Mouse (Mus musculus): ENCODE data around the gene Gm4553. TPM values are rescaled to one million over a fixed set of nuclear protein-coding genes. Genes with fewer than 3 reads are reported as not detected.
"Not testable (repeated sequence)": the region's sequence is repeated elsewhere in the genome, so short reads cannot be mapped to it uniquely, and the experiment has no call there.

The Gm4553 gene
- polyA plus RNA-seq (2011; ENCODE audit: insufficient read length, low read depth, missing spikeins) = not detected in 2 replicates

- not testable (repeated sequence) for H3K4me1 ChIP-seq (ENCODE audit: control insufficient read depth, insufficient read depth, low read length); H3K27ac ChIP-seq (ENCODE audit: insufficient read depth, low read length); H3K4me3 ChIP-seq (ENCODE audit: insufficient read depth, low read length)
These were observed at the start of gene Gm4553 for GRCm38 (mm10) chr7:142165639-142166038. Gene Gm4553, minus strand, starts transcription at chr7:142165739.

GRCm38 (mm10) chr7:142212136-142212535, 46.6 kb upstream of the Gm4553 start:
- H3K4me1 ChIP-seq (ENCODE audit: control insufficient read depth, insufficient read depth, low read length); H3K27ac ChIP-seq (ENCODE audit: insufficient read depth, low read length); H3K4me3 ChIP-seq (ENCODE audit: insufficient read depth, low read length): not testable (repeated sequence)

- H3K4me1 ChIP-seq (ENCODE audit: control insufficient read depth, insufficient read depth, low read length) = no peaks in the 10 kb centered on the region
- H3K4me3 ChIP-seq (ENCODE audit: insufficient read depth, low read length) = no peak within 1 kb of the TSS
- TF ChIP-seq POLR2A (IDR thresholded peaks at IDR 0.05; ENCODE audit: low read depth, low read length) (no peak), CTCF (IDR thresholded peaks at IDR 0.05; ENCODE audit: borderline replicate concordance, insufficient read depth, low read length) (no peak)
- no peak within 1 kb of the TSS for H3K27ac ChIP-seq (ENCODE audit: insufficient read depth, low read length)
These were observed 46.0 kb upstream of the Gm4553 start, which contains the start of gene Gm7579 for GRCm38 (mm10) chr7:142211559-142211958. Gene Gm7579, plus strand, starts transcription at chr7:142211859.

DNA sequence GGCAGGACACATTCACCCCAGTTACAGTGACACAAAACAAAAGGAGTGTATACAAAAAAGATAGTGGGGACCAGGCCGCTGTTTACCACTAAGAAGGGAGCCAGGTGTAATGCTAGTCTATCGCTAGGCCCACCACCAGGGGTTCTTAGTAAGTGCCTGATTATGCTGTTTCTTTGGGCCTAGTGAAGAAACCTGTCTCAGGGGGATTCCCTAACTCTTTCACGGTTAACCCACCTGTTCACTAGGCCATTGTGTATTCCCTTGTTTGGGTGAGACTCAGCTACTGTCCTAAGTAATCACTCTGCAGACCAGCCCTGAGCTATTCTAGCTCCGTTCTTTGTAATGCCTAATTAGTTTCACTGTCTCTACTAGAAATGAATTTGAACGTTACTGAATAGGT, 41.4 kb upstream of the Gm4553 start:
- H3K4me1 ChIP-seq (ENCODE audit: control insufficient read depth, insufficient read depth, low read length); H3K4me3 ChIP-seq (ENCODE audit: insufficient read depth, low read length); H3K27ac ChIP-seq (ENCODE audit: insufficient read depth, low read length): not testable (repeated sequence)

- Histone ChIP-seq H3K4me1 (ENCODE audit: control insufficient read depth, insufficient read depth, low read length) (no peaks in the 10 kb centered on the region), H3K4me3 (ENCODE audit: insufficient read depth, low read length) (no peak overlapping the region), H3K27ac (ENCODE audit: insufficient read depth, low read length) (no peak overlapping the region)
- TF ChIP-seq POLR2A (IDR thresholded peaks at IDR 0.05; ENCODE audit: low read depth, low read length) = no peak
- TF ChIP-seq CTCF (IDR thresholded peaks at IDR 0.05; ENCODE audit: borderline replicate concordance, insufficient read depth, low read length) = no peak
These were observed 39.9 kb upstream of the Gm4553 start for GRCm38 (mm10) chr7:142205488-142205887.

GRCm38 (mm10) chr7:142201064-142201463, 35.5 kb upstream of the Gm4553 start, which contains the start of gene Krtap5-3:
Gene Krtap5-3, plus strand, starts transcription at chr7:142201364.
- Histone ChIP-seq H3K4me3 (ENCODE audit: insufficient read depth, low read length) (no peak within 1 kb of the TSS), H3K27ac (ENCODE audit: insufficient read depth, low read length) (no peak within 1 kb of the TSS), H3K4me1 (ENCODE audit: control insufficient read depth, insufficient read depth, low read length) (no peaks in the 10 kb centered on the region)
- TF ChIP-seq POLR2A (IDR thresholded peaks at IDR 0.05; ENCODE audit: low read depth, low read length) (no peak), CTCF (IDR thresholded peaks at IDR 0.05; ENCODE audit: borderline replicate concordance, insufficient read depth, low read length) (no peak)

- Histone ChIP-seq H3K4me3 (ENCODE audit: insufficient read depth, low read length) (no peak overlapping the region), H3K4me1 (ENCODE audit: control insufficient read depth, insufficient read depth, low read length) (no peaks in the 10 kb centered on the region), H3K27ac (ENCODE audit: insufficient read depth, low read length) (no peak overlapping the region)
- TF ChIP-seq CTCF (IDR thresholded peaks at IDR 0.05; ENCODE audit: borderline replicate concordance, insufficient read depth, low read length) (no peak), POLR2A (IDR thresholded peaks at IDR 0.05; ENCODE audit: low read depth, low read length) (no peak)
These were observed 33.2 kb upstream of the Gm4553 start for GRCm38 (mm10) chr7:142198748-142199147.

DNA sequence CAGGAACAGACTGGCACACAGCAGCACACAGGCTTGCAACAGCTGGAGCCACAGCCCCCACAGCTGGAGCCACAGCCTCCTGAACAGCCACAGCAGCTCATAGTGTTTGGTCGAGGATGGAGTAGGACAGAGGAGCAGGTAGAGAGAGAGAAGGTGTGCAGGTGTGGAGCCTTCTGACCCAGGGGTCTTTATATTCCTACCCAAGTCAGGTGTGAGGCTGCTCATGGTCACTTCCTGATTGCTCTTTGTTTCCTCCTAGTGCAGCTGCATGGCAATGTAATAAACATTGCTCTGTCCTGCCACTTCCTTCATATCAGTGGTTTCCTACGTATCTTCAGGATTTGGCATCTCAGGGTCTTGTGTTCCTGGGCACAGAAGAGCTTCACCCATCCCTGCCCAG, 24.8 kb upstream of the Gm4553 start, which contains the start of gene Gm10153:
Gene Gm10153, minus strand, starts transcription at position 101 of the 400 bp plus-strand sequence.
- no peaks in the 10 kb centered on the region for H3K4me1 ChIP-seq (ENCODE audit: control insufficient read depth, insufficient read depth, low read length)
- no peak for TF ChIP-seq POLR2A (IDR thresholded peaks at IDR 0.05; ENCODE audit: low read depth, low read length)
- no peak for TF ChIP-seq CTCF (IDR thresholded peaks at IDR 0.05; ENCODE audit: borderline replicate concordance, insufficient read depth, low read length)
- no peak within 1 kb of the TSS for H3K4me3 ChIP-seq (ENCODE audit: insufficient read depth, low read length)

GRCm38 (mm10) chr7:142188156-142188555, 22.6 kb upstream of the Gm4553 start:
- no peak overlapping the region for H3K4me3 ChIP-seq (ENCODE audit: insufficient read depth, low read length)
- TF ChIP-seq CTCF (IDR thresholded peaks at IDR 0.05; ENCODE audit: borderline replicate concordance, insufficient read depth, low read length) = no peak
- no peaks in the 10 kb centered on the region for H3K4me1 ChIP-seq (ENCODE audit: control insufficient read depth, insufficient read depth, low read length)
- no peak overlapping the region for H3K27ac ChIP-seq (ENCODE audit: insufficient read depth, low read length)

More for the DNA sequence above, 24.8 kb upstream of the Gm4553 start, which contains the start of gene Gm10153:
- H3K27ac ChIP-seq (ENCODE audit: insufficient read depth, low read length) = no peak within 1 kb of the TSS

- no peak overlapping the region for H3K4me3 ChIP-seq (ENCODE audit: insufficient read depth, low read length)
- H3K4me1 ChIP-seq (ENCODE audit: control insufficient read depth, insufficient read depth, low read length) = no peaks in the 10 kb centered on the region
- TF ChIP-seq CTCF (IDR thresholded peaks at IDR 0.05; ENCODE audit: borderline replicate concordance, insufficient read depth, low read length) (no peak), POLR2A (IDR thresholded peaks at IDR 0.05; ENCODE audit: low read depth, low read length) (no peak)
- H3K27ac ChIP-seq (ENCODE audit: insufficient read depth, low read length) = no peak overlapping the region
These were observed 15.5 kb upstream of the Gm4553 start for GRCm38 (mm10) chr7:142181021-142181420.

DNA sequence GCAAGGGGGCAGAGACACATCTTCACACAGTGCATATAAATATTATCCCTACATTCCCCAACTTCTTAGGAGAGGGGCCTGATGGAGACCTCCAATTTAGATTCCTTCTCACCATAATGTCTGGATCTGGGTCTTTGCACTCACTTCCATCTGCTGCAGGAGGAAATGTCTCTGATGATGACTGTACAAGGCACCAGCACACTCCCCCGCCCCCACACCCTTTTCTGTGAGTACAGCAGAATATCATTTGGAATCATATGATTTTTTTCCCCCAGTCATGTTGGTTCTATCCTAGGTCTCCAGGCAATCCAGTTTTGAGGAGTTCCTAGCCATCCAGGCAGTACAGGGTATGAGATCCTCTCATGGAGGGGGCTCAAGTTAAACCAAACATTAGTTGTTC, 13.1 kb upstream of the Gm4553 start:
- Histone ChIP-seq H3K4me1 (ENCODE audit: control insufficient read depth, insufficient read depth, low read length) (no peaks in the 10 kb centered on the region), H3K4me3 (ENCODE audit: insufficient read depth, low read length) (no peak overlapping the region), H3K27ac (ENCODE audit: insufficient read depth, low read length) (no peak overlapping the region)
- TF ChIP-seq POLR2A (IDR thresholded peaks at IDR 0.05; ENCODE audit: low read depth, low read length) = no peak
- TF ChIP-seq CTCF (IDR thresholded peaks at IDR 0.05; ENCODE audit: borderline replicate concordance, insufficient read depth, low read length) = no peak

GRCm38 (mm10) chr7:142175905-142176304, 10.4 kb upstream of the Gm4553 start, which contains the start of gene Krtap5-2:
Gene Krtap5-2, minus strand, starts transcription at chr7:142176005.
- H3K4me1 ChIP-seq (ENCODE audit: control insufficient read depth, insufficient read depth, low read length); H3K4me3 ChIP-seq (ENCODE audit: insufficient read depth, low read length); H3K27ac ChIP-seq (ENCODE audit: insufficient read depth, low read length): not testable (repeated sequence)
